Mouse (Mus musculus) natural killer cell, adult 2 months (primary cell): Measurements from ENCODE around the gene Nsmf.

Experiments used
- DNase-seq, 2 experiments: peaks; one replicate each; pipeline ENCODE4 v3.0.0; 2022; ENCODE audit warnings: low spot score in 2 of 2

Nsmf gene

DNA sequence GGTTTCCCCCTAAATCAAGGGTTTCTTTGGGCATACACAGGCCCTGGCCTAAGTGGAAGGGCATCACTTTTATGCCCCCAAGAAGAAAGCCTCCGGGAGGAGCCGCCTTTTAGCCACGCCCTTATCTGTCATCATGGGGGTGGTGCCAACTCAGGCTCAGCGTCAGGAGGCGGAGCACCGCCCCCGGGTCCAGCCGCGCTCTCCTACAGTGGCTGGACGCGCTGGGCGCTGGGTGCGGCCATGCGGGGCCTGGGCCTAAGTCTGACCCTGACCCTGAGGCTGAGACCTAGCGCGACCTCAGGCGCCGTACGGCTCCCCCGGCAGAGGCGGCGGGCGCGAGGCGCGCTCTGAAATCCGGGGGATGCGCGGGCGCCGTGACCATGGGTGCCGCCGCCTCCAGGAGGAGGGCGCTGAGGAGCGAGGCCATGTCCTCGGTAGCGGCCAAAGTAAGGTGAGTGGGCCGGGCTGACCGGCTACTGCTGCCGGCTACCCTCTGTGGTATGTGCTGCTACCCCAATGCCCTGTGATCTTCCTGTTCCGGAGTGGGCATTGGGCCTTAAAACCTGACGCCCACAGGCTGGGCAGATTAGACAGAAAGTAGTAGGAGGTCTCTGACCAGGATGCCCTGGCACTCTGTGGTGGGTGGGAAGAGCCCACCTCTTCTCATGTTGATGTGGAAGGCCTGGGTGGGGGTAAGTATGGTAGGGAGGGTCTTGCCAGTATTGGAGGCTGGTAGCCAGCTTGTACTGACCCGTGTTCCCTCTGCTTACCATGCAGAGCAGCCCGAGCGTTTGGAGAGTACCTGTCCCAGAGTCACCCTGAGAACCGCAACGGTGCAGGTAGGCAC, at the start of gene Nsmf:
Gene Nsmf, plus strand, starts transcription at position 135 of the 847 bp plus-strand sequence.
- DNase-seq, result peak; percentile 74 to 77

DNA sequence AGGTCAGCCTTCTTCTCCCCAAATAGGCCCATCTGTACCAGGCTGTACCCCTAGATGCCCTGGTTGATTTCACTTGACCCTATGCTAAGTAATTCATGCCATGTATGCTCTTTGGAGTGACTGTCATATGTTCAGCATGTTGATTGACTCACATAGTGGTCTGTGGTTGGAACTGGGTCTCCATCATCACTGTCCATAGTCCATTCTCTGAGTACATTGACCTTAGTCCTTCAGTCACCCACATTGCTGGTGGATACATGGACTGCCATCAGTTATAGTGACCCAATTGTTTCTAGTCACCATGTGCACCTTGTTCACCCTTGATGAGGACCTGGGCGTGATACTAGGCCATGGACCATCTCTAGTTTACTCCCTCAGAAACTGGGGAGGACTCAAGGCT, 47.4 kb upstream of the Nsmf start:
- DNase-seq, result no peak

DNA sequence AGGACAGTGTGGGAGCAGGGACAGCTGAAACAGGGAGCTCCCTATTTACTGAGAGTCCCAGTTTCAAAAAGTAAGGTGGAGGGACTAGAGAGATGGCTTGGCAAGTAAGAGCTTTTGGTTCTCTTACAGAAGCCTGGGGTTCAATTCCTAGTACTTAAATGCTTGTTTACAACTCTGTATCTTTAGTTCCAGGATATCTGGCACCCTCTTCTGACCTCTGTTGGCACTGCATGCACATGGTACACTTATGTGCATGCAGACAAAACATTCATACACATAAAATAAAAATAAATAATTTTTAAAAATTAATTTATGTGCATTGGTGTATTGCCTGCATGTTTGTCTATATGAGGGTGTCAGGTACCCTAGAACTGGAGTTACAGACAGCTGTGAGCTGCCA, 45.9 kb upstream of the Nsmf start:
- DNase-seq, result no peak

DNA sequence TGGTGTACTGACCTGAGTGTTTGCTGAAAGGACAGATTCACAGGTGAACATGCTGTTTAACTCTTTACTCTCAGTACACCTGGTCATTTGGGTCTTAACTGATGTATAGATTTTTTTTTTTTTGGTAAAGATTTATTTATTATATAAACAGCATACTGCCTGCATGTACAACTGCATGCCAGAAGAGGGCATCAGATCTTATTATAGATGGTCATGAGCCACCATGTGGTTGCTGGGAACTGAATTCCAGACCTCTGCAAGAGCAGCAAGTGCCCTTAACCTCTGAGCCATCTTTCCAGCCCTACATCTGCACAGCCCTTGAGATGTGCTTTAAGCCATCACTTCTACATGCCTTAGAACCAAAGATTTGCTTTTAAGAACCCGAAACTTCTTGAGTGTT, 31.5 kb upstream of the Nsmf start:
- no peak for DNase-seq

DNA sequence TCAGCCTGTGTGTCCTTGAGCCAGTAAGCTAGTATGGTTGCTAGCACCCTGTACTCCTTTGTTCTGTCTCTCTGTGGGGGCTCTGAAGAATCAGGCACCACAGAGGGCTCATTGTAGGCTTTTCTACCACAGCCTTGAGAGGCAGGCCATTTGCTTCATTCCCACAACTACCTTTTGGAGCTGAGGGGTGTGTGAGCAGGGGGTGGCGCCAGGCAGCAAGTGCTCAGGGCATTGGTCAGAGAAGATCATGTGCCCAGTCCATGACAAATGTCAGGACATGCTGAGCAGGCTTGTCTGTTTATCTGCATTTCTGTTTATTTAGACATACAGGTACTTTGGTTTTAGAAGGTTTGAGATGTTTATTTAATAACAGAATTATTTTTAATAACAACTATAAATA, 29.0 kb upstream of the Nsmf start:
- DNase-seq, result no peak

DNA sequence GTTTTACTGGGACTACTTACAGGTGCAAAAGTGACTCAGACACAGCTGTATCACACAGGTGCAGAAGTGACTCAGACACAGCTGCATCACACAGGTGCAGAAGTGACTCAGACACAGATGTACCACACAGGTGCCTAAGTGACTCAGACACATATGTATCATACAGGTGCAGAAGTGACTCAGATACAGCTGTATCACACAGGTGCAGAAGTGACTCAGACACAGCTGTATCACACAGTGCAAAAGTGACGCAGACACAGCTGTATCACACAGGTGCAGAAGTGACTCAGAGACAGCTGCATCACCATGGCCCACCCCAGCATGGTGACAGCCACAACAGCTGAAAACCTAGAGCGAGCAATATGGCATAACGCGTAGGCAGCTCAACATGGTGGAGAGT, 19.2 kb upstream of the Nsmf start:
- DNase-seq, result no peak

DNA sequence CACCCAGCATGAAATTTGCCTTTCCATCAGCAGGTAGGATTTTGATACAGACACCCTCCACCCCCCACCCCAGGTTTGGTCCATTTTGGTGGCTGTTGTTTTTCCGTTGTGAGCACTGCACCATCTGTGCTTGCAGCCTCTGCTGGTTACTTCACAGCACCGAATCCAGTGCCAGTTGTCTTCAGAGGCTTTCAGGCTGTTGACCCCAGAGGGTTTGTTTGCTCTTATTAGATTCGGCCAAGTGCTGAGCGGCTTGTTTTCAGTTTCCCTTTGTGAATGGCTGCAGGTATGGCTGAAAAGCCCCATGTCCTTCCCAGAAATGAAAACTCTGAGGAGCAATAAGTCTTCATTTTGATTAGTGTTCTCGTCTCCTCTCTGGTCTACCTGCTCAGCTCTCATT, 14.1 kb upstream of the Nsmf start:
- no peak for DNase-seq

DNA sequence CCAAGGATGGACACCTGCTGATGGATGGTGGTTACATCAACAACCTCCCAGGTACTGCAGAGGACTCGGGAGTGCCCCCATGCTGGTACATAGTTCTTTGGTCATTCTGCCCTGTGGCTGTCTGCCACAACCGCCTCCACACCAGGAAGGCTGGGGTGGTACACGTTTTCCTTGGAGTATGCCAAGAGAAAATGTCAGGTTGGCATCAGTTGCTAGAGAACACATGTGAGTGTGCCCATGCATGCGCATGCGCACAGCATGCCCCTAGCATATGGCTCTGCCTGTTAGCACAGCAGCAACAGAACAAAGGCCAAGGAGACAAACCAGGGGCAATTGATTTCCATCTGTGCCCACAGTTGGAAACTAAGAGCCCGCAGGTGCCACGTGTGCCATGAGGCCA, 3.2 kb upstream of the Nsmf start:
- no peak for DNase-seq

DNA sequence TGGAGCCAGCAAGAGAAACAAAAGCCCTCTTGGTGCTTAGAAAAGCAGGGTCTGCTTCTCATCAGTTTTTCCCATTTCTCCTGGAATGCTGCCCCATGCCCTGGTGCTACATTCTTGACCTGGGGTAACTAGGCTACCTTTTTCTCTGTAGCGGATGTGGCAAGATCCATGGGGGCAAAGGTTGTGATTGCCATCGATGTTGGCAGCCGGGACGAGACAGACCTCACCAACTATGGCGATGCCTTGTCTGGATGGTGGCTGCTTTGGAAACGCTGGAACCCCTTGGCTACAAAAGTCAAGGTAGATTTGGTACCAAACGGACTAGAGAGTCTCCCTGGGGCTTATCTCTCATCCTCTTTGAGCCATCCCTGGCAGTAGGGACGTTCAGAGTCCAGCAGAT, 2.7 kb upstream of the Nsmf start:
- DNase-seq, result no peak

DNA sequence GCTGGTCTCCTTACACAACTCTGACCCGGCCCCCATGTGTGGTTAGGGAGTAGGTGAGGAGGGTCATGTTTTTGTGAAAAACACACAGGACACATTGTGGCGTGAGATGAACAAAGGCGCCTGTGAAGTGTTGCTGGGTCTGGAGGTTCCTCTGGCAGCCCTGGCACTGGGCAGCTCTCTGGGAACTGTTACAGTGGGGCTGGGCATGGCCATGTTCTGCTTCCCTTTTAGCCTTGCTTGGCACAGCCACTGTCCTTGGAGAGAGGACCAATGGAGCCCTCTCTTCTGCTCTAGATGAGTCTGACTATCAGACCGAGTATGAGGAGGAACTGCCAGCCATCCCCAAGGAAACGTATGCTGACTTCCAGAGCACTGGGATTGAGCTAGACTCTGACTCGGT, 1.1 kb upstream of the Nsmf start:
- DNase-seq, result no peak

DNA sequence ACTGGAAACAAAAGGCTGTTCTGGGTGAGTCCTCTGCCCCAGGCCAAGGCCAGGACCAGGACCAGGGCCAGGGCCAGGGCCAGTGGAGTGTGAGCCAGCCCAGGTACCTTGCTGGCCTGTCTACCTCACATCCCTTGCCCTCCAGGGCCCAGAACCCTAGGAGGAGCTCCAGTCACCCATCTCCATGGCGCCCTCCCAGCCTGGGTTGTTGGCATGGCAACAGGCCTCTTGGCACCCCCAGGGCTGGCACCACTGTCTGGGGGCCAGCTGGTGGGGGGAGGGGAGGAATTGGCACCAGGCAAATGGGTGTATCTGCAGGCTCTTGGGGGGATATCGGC, 882 bp downstream of the Nsmf start:
- peak in 1 of 2 experiments; percentile 8 for DNase-seq

DNA sequence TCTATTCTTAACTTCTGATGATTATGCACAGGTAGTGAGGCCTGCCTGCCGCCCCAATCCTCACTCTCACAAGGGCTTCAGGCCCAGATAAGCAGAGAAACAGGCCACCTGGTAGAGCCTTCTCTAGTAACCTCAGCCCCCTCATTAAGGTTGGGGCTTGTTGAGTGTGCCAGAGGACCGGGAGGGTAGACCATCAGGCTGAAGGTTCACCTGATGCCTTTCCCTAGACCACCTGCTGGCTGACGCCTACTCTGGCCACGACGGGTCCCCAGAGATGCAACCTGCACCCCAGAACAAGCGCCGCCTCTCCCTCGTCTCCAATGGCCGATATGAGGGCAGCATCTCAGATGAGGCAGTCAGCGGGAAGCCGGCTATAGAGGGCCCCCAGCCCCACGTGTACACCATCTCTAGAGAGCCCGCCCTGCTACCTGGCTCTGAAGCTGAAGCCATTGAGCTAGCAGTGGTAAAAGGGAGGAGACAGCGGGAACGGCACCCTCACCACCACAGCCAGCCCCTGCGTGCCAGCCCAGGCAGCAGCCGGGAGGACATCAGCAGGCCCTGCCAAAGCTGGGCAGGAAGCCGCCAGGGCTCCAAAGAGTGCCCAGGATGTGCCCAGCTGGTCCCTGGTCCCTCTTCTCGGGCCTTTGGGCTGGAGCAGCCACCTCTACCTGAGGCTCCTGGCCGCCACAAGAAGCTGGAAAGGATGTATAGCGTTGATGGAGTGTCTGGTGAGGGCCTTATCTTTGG, 1.4 kb downstream of the Nsmf start:
- DNase-seq, result no peak

DNA sequence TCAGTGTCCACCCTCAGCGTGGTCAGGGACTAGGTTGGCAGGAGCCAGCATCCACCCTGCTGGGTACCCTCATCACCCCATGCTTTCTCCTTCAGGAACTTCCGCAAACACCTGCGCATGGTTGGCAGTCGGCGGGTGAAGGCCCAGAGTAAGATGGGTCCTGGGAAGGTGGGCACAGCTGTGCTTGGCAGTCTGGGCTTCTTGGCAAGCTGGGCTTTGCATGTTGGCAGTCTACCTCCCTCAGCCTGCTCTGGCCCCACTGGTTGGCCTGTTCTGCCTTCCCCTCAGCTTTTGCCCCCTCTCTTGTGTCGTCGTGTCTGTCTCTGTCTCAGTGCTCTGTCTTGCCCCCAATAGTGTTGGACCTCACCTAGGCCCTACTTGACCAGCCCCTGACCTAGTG, 4.8 kb downstream of the Nsmf start:
- DNase-seq, result no peak

DNA sequence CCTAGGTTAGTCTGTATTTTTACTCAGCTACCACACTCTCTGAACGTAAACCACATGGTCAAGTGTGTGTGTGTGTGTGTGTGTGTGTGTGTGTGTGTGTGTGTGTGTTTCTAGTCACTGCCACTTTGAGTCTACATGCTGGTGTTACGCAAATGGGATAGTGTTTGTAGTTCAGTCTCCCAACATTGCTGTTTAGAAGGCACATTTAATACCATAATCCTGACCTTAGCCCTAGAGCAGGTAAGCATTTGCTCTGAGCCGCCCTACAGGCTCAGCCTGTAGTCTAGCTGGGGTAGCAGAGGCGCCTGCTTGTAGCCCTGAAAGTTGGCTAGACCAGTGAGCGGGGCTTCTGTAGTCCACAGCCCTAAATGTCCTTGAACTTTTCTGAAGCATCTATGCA, 9.4 kb downstream of the Nsmf start:
- no peak for DNase-seq

DNA sequence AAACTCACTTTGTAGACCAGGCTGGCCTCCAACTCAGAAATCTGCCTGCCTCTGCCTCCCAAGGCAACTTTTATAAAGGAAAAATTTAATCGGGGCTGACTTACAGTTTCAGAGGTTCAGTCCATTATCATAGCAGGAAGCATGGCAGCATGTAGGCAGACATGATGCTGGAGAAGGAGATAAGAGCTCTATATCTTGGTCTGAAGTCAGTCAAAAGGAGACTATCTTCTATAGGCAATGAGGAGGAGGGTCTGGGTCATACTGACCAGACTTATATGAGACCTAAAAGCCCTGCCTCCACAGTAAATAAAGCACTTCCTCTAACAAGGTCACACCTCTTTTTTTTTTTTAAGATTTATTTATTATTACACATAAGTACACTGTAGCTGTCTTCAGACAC, 10.1 kb downstream of the Nsmf start:
- DNase-seq, result no peak

DNA sequence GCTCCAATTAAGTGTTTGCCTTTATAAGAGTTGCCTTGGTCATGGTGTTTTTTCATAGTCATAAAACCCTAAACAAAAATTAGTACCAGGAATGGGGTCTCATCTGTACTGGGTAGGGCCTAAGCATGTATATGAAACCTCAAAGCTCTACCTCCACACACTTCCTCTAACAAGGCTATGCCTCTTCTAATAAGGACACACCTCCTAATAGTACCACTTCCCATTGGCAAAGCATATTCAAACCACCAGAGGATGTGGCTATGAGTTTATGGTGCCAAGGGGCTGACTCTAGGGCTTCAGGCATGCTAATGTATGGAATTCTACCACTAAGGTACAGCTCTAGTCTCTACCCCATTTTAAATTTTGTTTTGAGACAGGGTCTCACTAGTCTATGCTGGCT, 11.4 kb downstream of the Nsmf start:
- DNase-seq, result no peak

DNA sequence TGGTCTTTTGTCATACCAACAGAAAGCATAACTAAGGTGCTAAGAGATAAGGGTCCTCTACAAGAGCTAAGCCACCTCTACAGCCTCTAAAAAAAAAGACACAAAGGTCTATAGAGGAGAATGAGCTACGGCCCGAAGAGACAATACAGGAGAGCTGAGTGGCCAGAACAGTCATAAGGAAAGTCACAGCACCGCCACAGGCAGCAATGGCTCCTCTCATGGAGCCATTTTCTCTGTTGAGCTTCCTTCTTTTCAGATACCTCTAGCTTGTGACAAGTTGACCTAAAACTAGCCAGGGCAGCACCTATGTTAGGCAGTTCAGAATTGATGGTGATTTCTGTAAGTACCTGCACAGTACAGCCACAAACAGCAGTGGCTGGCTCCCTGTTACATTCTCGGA, 12.4 kb downstream of the Nsmf start:
- DNase-seq, result no peak

DNA sequence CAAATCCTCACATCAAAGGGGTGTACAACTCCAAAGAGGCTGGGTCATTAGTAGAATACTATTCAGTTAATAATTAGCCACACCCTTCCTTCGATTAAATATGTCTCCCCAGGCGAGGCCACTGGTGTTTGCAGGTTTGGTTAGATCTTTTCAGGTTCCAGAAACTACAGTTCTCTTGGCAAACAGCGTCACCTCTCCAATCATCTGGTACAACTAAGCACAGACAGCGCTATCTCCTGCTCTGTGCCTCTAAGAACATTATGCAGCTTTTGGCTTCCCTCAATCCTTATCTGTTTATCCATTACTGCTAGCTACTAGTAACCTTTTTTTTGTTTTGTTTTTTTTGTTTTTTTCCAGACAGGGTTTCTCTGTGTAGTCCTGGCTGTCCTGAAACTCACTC, 15.4 kb downstream of the Nsmf start:
- no peak for DNase-seq

DNA sequence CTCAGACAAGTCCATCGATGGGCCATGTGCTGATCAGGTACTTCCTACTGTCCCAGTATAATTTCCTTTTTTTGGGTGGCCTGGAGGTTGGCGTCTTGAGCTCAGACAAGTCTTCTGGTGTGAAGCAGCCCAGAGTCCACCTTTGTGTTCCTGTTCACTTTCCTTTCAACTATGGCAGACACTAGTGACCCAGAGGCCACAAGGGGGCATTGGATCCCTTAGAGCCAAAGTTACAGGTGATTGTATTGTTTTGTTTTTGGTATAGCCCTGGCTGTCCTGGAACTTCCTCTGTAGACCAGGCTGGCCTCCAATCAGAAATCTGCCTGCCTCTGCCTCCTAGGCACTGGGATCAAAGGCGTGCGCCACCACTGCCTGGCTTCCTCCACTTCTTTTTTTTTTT, 18.2 kb downstream of the Nsmf start:
- no peak for DNase-seq

DNA sequence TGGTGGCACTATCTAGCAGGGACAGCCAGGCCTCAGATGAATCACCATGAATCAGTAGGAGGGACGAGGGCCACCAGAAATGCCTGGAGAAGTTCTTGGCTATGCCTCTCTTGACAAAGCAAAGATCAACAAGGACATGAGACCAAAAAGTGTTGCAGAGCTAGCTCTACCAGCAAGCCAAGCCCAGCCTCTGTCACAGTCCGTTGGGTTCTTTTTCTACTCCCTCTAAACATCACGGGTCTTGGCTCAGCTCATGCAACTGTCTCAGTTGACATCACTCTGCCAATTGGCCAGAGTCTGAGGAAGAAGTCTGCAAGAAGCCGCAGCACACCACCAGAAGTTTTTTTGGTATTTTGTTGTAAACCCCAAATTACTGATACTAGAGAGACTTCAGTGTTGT, 21.4 kb downstream of the Nsmf start:
- no peak for DNase-seq

DNA sequence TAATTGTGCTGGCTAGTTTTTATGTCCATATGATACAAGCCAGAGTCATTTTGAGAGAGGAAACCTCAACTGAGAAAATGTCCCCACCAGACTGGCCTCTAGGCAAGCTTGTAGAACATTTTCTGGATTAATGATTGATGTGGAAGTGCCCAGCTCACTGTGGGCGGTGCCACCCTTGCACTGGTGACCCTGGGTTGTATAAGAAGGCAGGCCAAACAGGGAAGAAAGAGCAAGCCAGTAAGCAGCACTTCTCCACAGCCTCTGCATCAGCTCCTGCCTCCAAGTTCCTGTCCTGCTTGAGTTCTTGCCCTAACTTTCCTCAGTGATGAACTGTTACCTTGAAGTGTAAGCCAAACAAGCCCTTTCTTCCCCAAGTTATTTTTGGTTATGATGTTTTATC, 24.8 kb downstream of the Nsmf start:
- DNase-seq, result no peak

DNA sequence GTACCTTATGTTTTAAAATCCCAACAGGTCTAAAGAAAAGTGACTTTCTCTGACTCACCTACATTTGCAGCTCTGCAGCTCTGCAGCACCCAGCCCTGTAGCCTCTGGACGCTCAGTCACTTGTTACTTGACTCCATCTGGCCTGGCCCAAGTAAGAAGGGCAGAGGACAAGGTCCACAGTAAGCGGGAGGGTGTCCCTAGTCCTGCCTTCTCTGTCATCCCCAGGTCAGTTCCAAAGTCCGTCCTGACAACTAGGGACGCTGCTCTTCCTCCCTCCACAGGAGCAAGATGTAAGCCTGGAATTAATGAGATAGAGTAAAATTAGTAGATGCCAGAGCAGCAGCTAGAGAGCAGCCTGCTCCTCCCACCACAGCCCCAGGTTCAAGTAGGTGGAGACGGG, 25.9 kb downstream of the Nsmf start, which contains the start of gene Entpd8:
Gene Entpd8, plus strand, starts transcription at position 229 of the 400 bp plus-strand sequence.
- no peak for DNase-seq

DNA sequence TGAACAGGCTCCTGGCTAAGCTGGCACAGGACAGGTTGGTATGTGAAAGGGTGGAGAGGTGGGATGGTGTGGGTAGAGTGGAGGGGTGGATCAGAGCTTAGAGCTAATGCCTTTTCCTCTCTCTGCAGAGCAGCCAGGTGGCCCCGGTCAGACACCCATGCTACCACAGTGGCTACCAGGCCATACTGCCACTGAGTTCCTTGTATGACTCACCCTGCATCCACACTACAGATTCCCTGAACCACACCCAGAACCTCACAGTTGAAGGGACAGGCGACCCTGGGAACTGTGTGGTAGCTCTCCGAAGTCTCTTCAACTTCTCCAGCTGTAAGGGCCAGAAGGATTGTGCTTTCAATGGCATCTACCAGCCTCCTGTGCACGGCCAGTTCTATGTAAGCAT, 29.5 kb downstream of the Nsmf start:
- DNase-seq, result no peak
